Mouse (Mus musculus) liver, embryonic 16.5 days (tissue): Measurements from ENCODE around the gene Vmn1r157. TPM values are rescaled to one million over a fixed set of nuclear protein-coding genes. Genes with fewer than 3 reads are reported as not detected.
"Not testable (repeated sequence)": the region's sequence is repeated elsewhere in the genome, so short reads cannot be mapped to it uniquely, and the experiment has no call there.

ENCODE experiments used
- ATAC-seq: fragments of 200-750 bp; cut with Nextera tagmentation; 2 replicates; pipeline ENCODE4 v1.8.0; 2017; ENCODE audit warnings: low read depth, mild to moderate bottlenecking, moderate number of reproducible peaks, moderate library complexity
- H3K27ac ChIP-seq: fragments of 300-500 bp; sonication (generic); 2 replicates; pipeline ENCODE4 v1.5.1; 2014; ENCODE audit warnings: mild to moderate bottlenecking, low read length
- H3K27me3 ChIP-seq: fragments of 300-500 bp; sonication (generic); 2 replicates; pipeline ENCODE4 v1.6.1; 2014; ENCODE audit warnings: low read depth, low read length, mixed read lengths; ENCODE audit not compliant: control insufficient read depth, insufficient read depth
- H3K36me3 ChIP-seq: fragments of 300-500 bp; sonication (generic); 2 replicates; pipeline ENCODE4 v1.6.1; 2014; ENCODE audit warnings: mild to moderate bottlenecking; ENCODE audit not compliant: control insufficient read depth, insufficient read depth
- H3K4me1 ChIP-seq: fragments of 300-500 bp; sonication (generic); 2 replicates; pipeline ENCODE4 v1.6.1; 2014; ENCODE audit warnings: low read depth, low read length, mixed read lengths; ENCODE audit not compliant: control insufficient read depth
- H3K4me2 ChIP-seq: fragments of 300-500 bp; sonication (generic); 2 replicates; pipeline ENCODE4 v1.6.1; 2014; ENCODE audit warnings: low read depth, low read length, mixed read lengths
- H3K4me3 ChIP-seq: fragments of 300-500 bp; sonication (generic); 2 replicates; pipeline ENCODE4 v1.5.1; 2014; ENCODE audit warnings: low read depth, mild to moderate bottlenecking, low read length
- H3K9ac ChIP-seq: fragments of 300-500 bp; sonication (generic); 2 replicates; pipeline ENCODE4 v1.6.1; 2014; ENCODE audit warnings: low read depth, low read length
- H3K9me3 ChIP-seq: fragments of 300-500 bp; sonication (generic); replicated peaks from 2 replicates; pipeline ENCODE4 v1.6.1; 2016; ENCODE audit warnings: low read length; ENCODE audit not compliant: control insufficient read depth
- WGBS: fragments of 180-500 bp; shearing (Covaris S2); extraction: QIAGEN DNeasy Blood & Tissue Kit; methylation state at CpG from one replicate; pipeline ENCODE4 v1.1.7; 2014; ENCODE audit not compliant: insufficient replicate concordance; 5-methylcytosine and 5-hydroxymethylcytosine counted together
- polyA plus RNA-seq: library from polyadenylated mRNA; unstranded; fragments of >200 nt; fragmentation: Nextera tagmentation; extraction: Ambion mirVana; gene quantifications from 2 replicates; pipeline ENCODE4 v1.2.1, GENCODE M21; 2015

The Vmn1r157 gene
- polyA plus RNA-seq = not detected in 2 replicates

DNA sequence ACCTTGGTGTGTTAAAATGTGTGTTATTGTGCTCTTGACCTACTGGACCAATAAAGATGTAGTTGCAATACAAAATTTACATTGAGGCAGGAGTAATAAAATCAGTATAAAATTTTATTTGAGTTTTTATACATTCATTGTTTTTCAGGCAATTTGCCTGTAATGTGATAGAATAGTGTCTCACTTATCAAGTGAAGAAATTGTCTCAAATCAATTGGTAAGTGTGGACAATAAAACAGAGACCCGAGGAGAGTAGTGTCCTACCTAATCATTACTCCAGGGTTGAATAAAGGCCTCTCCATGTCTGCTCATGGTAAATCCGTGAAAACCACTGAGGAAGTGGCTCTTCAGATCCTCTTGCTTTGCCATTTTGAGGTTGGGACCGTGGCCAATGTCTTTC is at the start of gene Vmn1r157:
Gene Vmn1r157, plus strand, starts transcription at position 301 of the 400 bp plus-strand sequence.
- H3K9ac ChIP-seq, H3K4me1 ChIP-seq, ATAC-seq, H3K4me3 ChIP-seq, H3K36me3 ChIP-seq, H3K9me3 ChIP-seq, H3K27me3 ChIP-seq, H3K4me2 ChIP-seq, H3K27ac ChIP-seq: not testable (repeated sequence)
- WGBS = 8% methylated on average over 2 of the region's 3 CpGs

DNA sequence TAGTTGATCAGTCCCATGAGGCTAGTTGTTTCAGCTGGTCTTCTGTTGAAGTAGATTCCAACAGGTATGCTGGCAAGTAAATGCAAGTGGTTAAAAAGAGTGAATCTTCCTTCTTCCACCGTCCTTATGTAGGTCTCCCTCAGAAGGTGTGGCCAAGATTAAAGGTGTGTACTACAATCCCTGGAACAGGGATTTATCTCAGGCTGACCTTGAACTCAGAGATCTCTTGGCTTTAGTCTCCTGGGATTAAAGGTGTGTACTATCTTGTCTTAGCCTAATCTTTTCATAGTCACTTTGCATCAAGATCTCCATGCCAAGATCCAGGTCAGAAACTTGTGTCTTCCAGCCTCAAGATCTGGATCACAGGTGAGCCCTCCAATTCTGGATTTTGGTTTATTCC is 41.9 kb upstream of the Vmn1r157 start, which contains the start of gene Gm4567:
Gene Gm4567, minus strand, starts transcription at position 101 of the 400 bp plus-strand sequence.
- not testable (repeated sequence) for H3K4me3 ChIP-seq, H3K4me1 ChIP-seq, H3K4me2 ChIP-seq, H3K27ac ChIP-seq, H3K9me3 ChIP-seq, ATAC-seq, H3K9ac ChIP-seq, H3K27me3 ChIP-seq, H3K36me3 ChIP-seq
- no CpG with 5 or more reads among the region's 1 CpGs for whole genome bisulfite sequencing

DNA sequence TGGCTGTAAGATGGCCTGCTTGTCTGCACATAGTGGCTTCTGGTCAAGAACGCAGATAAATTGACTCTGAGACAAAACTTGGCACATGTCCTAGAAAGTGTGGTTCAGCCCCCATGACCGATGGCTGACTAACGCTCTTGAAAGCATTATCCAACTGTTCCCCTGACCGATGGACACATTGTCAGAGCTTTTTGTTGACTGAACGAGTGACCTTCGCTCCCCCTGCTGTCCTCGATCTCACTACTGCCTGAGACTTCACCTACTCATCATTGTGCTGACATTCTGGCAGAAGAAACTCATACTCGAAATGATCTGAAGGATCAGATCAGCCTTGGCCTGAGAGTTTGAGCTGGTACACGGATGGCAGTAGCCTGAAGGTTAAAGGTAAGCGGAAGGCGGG is 14.5 kb downstream of the Vmn1r157 start:
- WGBS = 61% methylated on average over 6 of the region's 11 CpGs
- not testable (repeated sequence) for H3K9me3 ChIP-seq, ATAC-seq

DNA sequence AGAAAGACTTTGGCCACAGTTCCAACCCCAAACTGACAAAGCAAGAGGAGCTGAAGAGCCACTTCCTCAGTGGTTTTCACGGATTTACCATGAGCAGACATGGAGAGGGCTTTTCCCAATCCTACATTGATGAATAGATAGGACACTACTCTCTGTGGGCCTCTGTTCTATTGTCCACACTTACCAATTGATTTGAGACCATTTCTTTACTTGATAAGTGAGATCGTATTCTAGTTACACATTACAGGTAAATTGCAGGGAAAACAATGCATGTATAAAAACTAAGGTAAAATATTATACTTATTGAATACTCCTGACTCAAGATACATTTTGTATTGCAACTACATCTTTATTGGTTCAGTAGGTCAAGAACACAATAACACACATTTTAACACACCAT is 29.2 kb downstream of the Vmn1r157 start, which contains the start of gene Vmn1r158:
Gene Vmn1r158, minus strand, starts transcription at position 101 of the 400 bp plus-strand sequence.
- not testable (repeated sequence) for H3K36me3 ChIP-seq, H3K4me1 ChIP-seq, H3K9ac ChIP-seq, ATAC-seq, H3K4me3 ChIP-seq, H3K4me2 ChIP-seq, H3K9me3 ChIP-seq, H3K27me3 ChIP-seq, H3K27ac ChIP-seq
- 30% methylated on average over 2 of the region's 2 CpGs for WGBS

More for the DNA sequence above, 14.5 kb downstream of the Vmn1r157 start:
- not testable (repeated sequence) for H3K27me3 ChIP-seq, H3K4me2 ChIP-seq, H3K4me1 ChIP-seq, H3K27ac ChIP-seq, H3K36me3 ChIP-seq, H3K4me3 ChIP-seq, H3K9ac ChIP-seq

Other genes starting within 250 kb of the Vmn1r157 start
- not detected in 2 replicates for gene Vmn1r152, start 238.7 kb upstream of the Vmn1r157 start, polyA plus RNA-seq
- gene Gm8677, start 226.8 kb upstream of the Vmn1r157 start, polyA plus RNA-seq = not detected in 2 replicates
- not detected in 2 replicates for gene Gm4201, start 196.4 kb upstream of the Vmn1r157 start, polyA plus RNA-seq
- not detected in 2 replicates for gene Gm4565, start 173.6 kb upstream of the Vmn1r157 start, polyA plus RNA-seq
- not detected in 2 replicates for gene Vmn1r155, start 103.7 kb upstream of the Vmn1r157 start, polyA plus RNA-seq
- gene Gm8693, start 69.4 kb upstream of the Vmn1r157 start, polyA plus RNA-seq = not detected in 2 replicates
- gene Gm4567, start 42.0 kb upstream of the Vmn1r157 start, polyA plus RNA-seq = not detected in 2 replicates
- gene Vmn1r158, start 29.1 kb downstream of the Vmn1r157 start, polyA plus RNA-seq = not detected in 2 replicates
- gene Vmn1r159, start 81.9 kb downstream of the Vmn1r157 start, polyA plus RNA-seq = not detected in 2 replicates
- not detected in 2 replicates for gene Vmn1r160, start 109.5 kb downstream of the Vmn1r157 start, polyA plus RNA-seq
- gene Gm4214, start 223.0 kb downstream of the Vmn1r157 start, polyA plus RNA-seq = not detected in 2 replicates